Mouse (Mus musculus) layer of hippocampus, adult 11-12 months (tissue): ENCODE measurements around the gene Slc9a3r2.
"Not testable (repeated sequence)": the region's sequence is repeated elsewhere in the genome, so short reads cannot be mapped to it uniquely, and the experiment has no call there.

Experiments used
- DNase-seq: peaks from one replicate; pipeline ENCODE4 v3.0.0; 2022; ENCODE audit warnings: low spot score

Slc9a3r2 gene

GRCm38 (mm10) chr17:24650070-24650616, at the start of gene Slc9a3r2:
TSS of gene Slc9a3r2 (minus strand) at chr17:24650327.
- no peak for DNase-seq

- DNase-seq, result no peak
Measured at GRCm38 (mm10) chr17:24699473-24699872, 49.3 kb upstream of the Slc9a3r2 start.

- no peak for DNase-seq
Measured at GRCm38 (mm10) chr17:24698715-24699114, 48.6 kb upstream of the Slc9a3r2 start.

GRCm38 (mm10) chr17:24697985-24698384, 47.9 kb upstream of the Slc9a3r2 start:
- DNase-seq, result no peak

GRCm38 (mm10) chr17:24696011-24696697, 46.0 kb upstream of the Slc9a3r2 start, which contains the start of the genes Gfer and Noxo1:
TSS of gene Gfer (minus strand) at chr17:24696156.
TSS of gene Noxo1 (plus strand) at chr17:24696234.
- peak; percentile 85 for DNase-seq

- no peak for DNase-seq
Measured at GRCm38 (mm10) chr17:24695326-24696010, 45.3 kb upstream of the Slc9a3r2 start.

- DNase-seq, result no peak
Measured at GRCm38 (mm10) chr17:24692385-24692784, 42.3 kb upstream of the Slc9a3r2 start.

- DNase-seq, result no peak
Measured at GRCm38 (mm10) chr17:24689251-24690081, 39.3 kb upstream of the Slc9a3r2 start, which contains the start of gene Syngr3. TSS of gene Syngr3 (minus strand) at chr17:24689955.

- no peak for DNase-seq
Measured at GRCm38 (mm10) chr17:24687599-24687998, 37.5 kb upstream of the Slc9a3r2 start.

GRCm38 (mm10) chr17:24687146-24687595, 37.0 kb upstream of the Slc9a3r2 start:
- DNase-seq, result no peak

- no peak for DNase-seq
Measured at GRCm38 (mm10) chr17:24686514-24686913, 36.4 kb upstream of the Slc9a3r2 start.

GRCm38 (mm10) chr17:24677500-24678080, 27.5 kb upstream of the Slc9a3r2 start:
- no peak for DNase-seq

GRCm38 (mm10) chr17:24676877-24677276, 26.8 kb upstream of the Slc9a3r2 start:
- DNase-seq, result no peak

- peak; percentile 81 for DNase-seq
Measured at GRCm38 (mm10) chr17:24676187-24676586, 26.1 kb upstream of the Slc9a3r2 start.

GRCm38 (mm10) chr17:24674277-24674676, 24.1 kb upstream of the Slc9a3r2 start:
- DNase-seq, result peak; percentile 47

- no peak for DNase-seq
Measured at GRCm38 (mm10) chr17:24672141-24672540, 22.0 kb upstream of the Slc9a3r2 start.

- no peak for DNase-seq
Measured at GRCm38 (mm10) chr17:24671346-24671745, 21.2 kb upstream of the Slc9a3r2 start.

GRCm38 (mm10) chr17:24670246-24670844, 20.2 kb upstream of the Slc9a3r2 start:
- no peak for DNase-seq

GRCm38 (mm10) chr17:24669545-24670245, 19.6 kb upstream of the Slc9a3r2 start, which contains the start of gene Zfp598:
TSS of gene Zfp598 (plus strand) at chr17:24669687.
- DNase-seq, result peak; percentile 94

GRCm38 (mm10) chr17:24669214-24669544, 19.1 kb upstream of the Slc9a3r2 start:
- not testable (repeated sequence) for DNase-seq

GRCm38 (mm10) chr17:24667416-24667815, 17.3 kb upstream of the Slc9a3r2 start:
- DNase-seq, result peak; percentile 59
